Mouse (Mus musculus) cerebellum, adult 9-11 months (tissue): ENCODE data around the gene Gm21887.

Experiments used
- DNase-seq: peaks from one replicate; pipeline ENCODE4 v3.0.0; 2022

The Gm21887 gene

DNA sequence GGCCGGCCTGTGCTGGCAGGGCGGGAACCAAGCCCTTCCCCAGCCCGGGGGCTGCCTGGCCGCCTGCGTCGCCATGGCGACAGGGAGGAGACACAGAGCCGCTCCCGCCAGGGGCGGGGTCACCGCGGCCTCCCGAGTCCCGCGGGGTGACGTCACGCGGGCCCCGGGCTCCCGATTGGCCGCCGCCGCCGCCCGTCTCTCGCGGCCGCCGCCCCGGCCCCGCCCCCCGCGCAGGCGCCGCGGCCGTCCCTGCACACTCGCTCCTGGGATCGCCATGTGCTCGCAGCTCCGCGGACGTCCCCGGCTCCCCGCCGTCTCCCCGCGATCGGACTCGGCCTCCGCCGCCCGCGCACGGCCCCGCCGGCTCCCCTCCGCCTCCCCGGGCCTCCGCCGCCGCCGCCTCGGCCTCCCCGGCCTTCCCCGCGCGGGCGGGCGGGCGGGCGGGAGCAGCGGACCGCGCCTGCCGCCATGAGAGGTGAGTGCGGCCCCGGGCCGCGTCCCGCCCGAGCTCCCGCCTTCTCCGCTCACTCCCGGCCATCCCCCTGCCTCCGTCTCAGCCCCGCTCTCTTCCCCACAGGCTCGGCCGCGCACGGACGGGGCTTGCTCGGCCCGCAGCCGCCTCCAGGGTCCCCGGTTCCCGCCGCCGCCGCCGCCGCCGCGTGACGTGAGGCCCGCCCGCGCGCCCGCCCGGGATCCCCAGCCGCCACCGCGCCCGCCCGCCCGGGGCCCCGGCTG, at the start of gene Gm21887:
TSS of gene Gm21887 (plus strand) at position 644 of the 735 bp plus-strand sequence.
- DNase-seq: peak; percentile 98

DNA sequence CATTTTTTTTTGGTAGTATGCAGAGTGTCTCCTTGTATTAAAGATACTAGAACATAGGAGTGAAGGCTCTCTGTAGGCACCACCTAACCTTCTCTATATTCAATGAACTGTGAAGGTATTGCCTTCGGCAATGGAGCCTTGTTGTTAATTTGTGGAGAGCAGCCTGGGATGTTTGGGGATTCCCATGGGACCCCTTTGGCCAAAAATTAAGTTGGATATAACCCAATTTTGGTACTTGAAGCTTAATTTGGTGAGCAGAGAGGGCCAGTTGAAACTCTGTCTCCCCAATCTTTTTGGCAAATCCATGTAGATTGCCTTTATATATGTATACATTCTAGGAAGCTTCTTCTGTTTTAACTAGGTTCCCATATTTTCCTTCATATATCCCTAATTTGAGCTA, 40.1 kb upstream of the Gm21887 start:
- peak; percentile 61 for DNase-seq

DNA sequence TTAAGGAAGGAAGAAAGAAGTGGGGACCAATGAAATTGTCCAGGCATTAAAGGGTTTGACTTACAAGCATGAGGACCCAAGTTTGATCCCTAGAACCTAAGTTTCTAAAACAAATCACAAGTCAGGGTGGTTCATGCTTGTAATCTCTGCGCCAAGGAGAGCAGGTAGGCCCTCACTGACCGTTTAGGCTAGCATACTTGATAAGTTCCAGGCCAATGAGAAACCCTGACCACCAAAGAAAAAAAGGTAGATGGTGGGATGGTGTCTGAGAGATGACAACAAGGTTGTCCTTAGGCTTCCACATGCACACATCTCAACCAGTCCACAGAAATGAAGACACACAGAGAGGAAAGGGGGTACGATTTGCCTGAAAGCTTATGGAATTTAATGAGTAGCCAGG, 39.7 kb upstream of the Gm21887 start:
- DNase-seq: peak; percentile 23

DNA sequence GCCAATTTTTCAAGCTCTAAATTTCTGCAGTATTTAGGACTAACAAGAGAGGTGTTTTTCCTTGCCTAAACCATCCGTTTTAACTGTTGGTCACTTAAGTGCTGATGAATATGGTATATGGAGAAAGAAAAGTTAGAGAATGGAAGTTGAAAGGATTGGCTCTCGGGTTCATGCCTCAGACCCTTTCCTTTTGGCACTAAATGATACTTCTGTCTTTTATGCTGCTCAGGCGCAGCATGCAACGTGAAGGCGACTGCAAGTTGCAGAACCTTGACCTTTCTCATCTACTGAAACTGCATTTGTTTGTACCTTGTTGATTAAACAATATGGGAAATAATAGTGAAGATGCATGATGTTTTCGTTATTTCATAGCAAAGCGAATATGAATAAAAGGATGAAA, 38.9 kb upstream of the Gm21887 start:
- peak; percentile 7 for DNase-seq

DNA sequence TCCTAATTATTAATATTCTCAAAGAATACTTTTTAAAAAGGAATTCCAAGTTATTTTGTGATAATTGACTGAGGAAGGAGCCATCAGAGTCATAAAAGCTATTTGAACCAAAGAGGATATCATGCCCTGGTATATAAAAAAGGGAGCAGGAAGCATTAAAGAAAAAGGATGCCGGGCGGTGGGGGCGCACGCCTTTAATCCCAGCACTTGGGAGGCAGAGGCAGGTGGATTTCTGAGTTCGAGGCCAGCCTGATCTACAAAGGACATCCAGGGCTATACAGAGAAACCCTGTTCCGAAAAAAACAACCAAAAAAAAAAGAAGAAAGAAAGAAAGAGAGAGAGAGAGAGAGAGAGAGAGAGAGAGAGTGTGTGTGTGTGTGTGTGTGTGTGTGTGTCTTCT, 37.9 kb upstream of the Gm21887 start:
- peak; percentile 7 for DNase-seq

DNA sequence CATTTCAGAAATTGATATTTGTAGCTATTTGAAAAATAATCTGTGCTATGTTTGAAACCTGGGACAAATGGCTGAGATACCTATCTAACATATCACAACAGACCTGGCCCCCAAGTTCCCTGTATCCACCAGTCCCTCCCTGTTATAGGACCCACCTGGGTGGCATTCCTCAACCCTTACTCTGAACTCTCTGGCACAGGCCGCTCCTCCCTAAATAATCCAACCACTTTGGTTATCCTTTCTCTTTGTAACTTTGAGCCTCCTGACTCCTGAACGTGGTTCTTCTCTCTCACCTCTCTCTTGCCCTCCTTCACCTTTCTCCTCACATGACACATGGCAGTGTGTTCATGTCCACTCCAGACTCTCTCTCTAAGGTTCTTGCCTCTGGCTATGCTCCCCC, 37.3 kb upstream of the Gm21887 start:
- peak; percentile 6 for DNase-seq

DNA sequence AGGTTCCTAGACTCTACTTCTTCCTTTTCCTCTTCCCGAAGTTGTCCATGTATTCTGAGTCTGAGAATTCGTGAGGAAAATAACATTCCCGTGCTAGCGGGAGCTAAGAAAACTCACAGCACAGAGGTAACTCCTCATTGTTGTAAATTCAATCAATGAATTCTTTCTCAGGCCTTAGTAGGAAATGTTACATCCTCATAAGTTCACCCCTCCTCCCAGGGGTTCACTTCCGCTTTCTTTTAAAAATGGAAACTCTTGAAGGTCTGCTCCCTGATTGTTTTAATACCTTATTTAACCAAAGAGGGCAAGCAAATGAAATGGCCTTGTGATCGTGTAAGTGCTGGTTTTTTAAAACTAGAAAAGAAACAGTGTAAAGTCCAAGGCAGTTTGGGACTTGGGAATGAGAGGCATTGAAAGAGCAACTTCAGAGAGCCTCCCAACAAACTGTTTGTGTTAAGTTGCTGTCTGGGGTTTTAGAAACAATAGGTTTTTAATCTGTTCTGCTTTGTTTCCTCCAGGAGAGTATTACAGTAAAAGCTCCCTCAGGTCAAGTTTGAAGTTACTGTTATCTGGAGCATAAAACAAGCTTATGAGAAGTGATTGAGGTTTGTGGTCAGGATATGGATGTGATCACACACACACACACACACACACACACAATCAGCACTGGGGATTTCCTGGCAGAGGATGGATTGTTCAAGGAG, 36.5 kb upstream of the Gm21887 start:
- DNase-seq: peak; percentile 5

DNA sequence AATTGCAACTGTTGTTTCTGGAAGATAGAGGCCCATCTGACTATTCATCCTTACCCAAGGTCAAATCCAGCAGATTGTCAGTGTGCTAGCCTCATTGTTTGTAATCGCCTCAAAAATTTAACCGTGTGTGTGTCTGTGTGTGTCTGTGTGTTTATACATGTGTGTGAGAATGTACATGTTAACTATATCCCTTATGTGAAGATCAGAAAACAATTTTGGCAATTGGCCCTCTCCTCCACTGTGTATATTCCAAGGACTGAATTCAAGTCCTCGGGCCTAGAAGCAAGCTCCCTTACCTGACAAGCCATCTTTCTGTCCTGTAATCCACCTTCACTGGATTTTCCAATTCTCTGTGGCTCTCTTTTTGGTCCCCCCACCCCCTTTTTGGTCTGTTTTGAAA, 35.7 kb upstream of the Gm21887 start:
- peak; percentile 21 for DNase-seq

DNA sequence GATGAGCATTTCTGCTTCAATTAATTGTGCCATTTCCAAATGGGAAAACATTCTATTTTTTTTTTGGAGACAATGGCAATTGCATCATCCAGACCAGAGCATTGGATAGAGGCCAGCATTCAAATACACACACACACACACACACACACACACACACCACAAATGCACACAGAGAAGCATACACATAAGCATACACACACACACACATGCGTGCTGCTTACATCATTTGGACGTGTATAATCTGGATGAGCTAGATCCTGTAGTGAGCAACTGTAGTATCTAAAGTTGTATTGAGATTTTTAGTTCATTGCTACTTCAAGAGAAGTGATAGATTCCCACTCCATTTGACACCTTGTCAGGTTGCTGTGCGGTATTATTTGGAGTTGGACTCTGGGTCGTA, 35.0 kb upstream of the Gm21887 start:
- DNase-seq: peak; percentile 7

DNA sequence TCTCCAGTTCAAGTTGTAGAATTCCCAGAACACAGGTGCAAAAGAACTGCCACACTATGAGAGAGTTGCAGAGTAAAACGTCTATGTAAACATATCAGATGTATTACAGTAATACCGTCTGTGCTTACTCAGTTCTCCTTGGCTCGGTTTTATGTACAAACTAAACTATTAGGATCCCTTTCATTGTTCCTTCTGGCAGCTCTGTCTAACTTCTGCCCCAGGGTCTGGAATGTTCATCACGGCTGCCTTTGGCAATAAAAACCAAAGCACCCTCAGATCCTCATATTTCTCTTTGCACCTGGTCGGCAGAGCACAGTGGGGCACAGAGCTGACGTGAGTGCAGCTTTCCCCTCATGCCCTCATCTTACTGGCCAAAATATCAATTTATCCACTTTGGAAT, 34.5 kb upstream of the Gm21887 start:
- DNase-seq: peak; percentile 18

DNA sequence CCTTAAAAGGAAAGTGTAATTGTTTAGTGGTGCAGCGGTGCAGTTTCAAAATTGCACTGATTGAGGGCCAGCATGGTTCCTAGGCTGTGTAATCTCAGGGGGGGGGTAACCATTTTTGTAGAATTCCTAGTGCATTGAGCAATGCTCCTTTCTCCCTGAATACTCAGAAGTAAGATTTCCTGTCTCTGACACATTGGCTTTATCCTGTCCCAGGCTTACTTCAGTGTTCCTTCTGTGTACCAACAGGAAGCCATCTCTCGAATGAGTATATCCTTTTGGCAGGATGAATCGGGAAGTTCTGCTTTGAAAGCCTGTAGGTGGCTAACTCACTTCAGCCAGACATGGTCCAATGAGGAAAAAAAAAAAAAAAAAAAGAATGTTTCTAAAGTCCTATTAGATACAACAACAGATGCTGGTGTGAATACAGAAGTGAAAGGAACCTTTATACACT, 33.8 kb upstream of the Gm21887 start:
- DNase-seq: peak; percentile 10

DNA sequence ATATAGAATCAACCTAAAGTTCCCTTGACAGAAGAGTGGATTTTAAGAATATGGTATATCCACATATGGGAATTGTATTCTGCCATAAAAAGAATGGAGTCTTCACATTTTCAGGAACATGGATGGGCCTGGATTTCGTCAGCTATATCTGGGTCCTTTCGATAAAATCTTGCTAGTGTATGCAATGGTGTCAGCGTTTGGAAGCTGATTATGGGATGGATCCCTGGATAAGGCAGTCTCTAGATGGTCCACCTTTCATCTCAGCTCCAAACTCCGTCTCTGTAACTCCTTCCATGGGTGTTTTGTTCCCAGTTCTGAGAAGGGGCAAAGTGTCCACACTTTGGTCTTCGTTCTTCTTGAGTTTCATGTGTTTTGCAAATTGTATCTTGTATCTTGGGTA, 33.1 kb upstream of the Gm21887 start:
- peak; percentile 1 for DNase-seq

DNA sequence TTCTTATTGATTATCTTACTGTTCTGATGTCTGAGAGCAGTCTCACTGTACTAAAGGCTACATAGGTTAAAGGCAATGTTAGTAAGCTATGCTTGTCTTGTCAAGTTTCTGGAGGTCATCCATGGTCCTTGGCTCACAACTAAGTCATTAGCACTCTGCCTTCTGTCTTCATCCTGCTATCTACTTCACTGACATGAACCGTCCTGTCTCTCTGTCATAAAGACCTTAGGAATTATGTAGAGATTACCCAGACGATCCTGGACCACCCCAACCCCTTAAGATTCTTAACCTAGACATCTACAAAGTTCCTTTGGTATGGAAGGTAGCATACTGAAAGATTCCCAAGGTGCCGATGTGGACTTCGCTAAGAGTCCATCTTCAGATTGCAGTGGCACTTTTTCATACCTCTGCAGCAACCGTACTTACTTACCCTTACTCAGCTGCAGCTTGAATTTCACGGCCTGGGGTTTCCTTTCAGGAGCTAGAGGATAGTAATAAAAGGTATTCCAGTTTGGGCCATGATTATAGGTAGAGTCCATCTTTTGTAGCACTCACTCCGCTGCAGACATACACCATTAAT, 31.5 kb upstream of the Gm21887 start:
- peak; percentile 39 for DNase-seq

DNA sequence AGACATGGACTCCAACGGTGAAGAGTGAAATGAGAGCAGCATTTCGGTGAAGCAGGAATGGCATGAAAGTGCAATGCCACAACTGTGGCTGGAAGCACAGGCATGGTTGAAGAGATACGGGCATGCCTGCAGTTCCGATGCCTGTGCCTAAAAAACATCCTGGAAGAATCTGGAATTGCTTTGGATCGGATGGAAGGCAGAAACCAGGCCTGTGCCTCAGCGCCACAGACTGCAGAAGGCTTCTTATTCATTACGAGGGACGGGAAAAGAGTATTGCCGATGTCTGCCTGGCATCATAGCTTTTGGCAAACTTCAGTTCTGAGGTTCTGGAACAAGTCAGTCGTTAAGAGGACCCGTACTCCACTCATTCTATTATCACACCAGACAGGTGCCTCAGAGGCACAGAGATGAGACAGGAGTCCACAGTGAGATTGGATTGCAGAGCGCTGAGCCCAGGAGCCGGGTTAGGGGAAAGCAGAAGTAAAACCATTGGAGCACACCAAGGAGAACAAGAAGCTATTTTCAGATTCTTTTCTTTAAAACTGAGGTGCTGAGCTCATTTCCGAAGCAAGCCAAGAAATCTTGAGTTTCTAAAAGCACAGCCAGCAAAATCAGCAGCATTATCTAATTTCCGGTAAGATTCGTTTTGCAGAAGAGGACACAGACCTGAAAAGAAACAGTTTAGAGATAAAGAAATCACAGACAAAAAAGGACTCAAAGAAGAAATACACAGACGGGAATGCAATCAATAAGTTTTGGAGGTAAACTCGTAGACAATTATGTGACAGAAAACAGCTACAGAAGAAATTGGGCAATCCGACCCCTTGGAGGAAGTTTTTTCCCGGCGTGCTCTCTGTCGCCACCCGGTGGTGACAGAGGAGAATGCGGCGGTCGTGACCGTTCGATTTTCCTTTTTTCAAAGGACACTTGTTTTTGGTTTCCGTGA, 30.8 kb upstream of the Gm21887 start:
- DNase-seq: peak; percentile 67

DNA sequence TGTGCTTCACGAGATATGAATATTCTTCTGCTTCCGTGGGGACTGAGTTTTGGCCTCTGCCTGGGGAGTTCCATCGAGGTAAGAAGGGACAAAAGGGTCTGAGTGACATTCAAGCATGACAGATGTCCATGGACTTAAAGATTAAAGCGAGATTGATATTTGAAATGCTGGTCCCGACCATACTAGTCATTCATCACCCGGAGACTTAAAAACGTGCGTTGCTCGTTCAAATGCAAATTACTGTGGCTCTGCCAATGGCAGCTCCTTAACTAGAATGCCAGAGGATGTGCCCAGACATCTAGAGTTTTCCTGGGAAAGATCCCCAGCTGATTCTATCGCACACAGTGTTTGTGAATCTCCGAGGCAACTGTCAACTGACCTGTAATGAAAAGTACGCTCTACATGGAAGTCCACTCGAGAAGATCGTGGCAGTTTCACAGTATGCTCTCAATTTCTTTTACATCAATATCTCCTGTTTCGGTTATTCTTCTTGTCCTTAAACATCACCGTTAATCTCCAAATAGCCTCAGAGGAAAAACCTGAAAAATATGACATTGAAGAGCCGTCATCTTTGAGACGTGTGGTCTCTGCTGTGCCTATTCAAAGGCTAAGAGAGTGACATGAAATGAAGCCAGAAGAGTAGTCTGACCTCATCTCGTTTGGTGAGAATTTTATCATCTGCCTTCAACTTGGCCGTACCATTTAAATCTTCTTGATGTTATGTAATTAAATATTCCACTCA, 29.8 kb upstream of the Gm21887 start:
- DNase-seq: peak; percentile 57

DNA sequence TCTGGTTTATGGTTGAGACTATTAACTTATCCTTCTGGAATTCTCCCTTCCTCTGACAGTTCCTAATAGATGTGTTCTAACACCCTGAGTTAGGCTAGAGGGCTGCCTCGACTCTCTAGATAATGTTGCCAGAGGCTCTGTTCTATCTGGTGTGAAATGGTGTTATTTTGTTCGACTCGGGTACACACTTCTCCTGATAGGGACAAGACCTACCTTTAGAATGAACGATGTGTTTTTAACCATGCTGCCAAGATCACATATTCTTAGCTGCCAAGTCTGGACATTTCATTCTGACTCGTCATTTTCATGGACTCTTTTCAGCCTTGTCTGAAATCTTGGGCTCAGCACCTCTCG, 29.3 kb upstream of the Gm21887 start:
- DNase-seq: peak; percentile 33

DNA sequence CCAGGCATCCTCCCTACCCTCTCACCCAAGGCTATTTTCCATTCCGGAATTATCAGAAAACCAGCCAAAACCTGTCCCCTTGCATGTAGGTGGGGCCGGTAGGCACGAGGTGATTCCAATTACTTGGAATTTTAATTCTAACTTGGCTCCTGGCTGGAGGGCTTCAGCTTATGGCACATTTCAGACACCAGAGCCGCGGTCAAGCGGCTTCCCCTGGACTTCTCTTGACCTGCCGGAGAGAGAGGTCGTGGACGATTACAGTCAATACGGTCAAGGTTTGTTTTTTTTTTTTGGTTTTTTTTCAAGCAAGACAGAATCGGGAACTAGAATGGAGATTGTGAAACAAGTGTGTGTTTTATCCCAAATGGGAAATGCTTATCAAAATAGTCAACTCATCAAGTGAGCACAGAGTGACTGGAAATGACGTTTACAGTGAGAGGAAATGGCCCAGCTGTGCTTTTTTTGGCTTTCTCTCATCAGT, 28.6 kb upstream of the Gm21887 start:
- DNase-seq: peak; percentile 9

DNA sequence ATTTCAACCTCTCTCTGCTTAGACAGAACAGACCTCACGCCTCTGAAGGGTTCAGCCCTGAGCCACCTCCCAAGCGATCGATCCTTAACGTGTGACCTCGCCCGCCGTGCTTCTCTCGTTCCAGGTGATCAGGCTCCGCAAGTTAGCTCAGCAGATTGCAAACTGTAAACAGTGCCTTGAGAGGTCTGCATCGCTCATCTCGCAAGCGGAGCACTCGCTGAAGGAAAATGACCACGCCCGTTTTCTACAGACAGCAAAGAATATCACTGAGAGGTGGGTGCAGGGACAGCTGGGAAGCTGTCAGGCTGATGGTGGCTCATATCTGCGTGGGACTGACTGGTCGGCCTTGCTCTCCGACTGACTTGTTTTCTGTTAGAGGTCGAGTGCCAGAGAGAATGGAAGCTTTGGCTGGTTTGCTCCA, 27.7 kb upstream of the Gm21887 start:
- peak; percentile 52 for DNase-seq

DNA sequence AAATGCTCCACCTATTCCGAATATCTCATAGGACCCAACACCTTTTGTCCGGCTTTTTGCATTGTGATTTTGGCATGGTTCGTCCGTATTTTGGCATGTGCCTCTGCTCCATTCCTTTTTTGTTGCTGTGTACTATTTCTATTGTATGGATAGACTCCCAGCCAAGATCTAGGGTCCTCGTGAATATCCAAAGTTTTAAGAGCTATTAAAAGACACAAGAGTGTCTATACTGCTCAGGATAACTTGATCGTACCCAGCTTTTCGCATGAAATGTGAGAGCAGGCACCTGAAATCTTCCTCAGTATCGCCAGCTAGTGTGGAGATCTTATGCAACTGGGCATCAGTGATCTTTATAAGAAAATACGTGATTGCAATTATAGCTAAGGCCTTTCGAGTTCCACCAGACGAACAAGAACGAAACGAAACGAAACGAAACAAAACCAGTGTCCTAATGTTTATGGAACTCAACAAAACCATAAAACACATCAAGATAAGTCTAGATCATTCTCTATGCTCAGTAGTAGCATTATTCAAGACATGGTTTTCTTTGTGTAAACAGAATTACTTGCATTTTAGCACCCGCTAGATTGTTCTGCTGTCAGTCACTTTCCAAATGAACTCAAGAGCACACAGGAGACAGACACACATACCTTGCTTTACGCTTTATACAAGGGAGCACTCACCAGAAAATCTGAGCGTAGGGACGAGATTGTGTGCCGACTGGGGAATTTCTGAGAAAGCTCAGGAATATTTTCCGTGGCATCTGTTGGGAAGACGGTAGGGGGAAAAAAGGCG, 26.7 kb upstream of the Gm21887 start:
- peak; percentile 23 for DNase-seq

DNA sequence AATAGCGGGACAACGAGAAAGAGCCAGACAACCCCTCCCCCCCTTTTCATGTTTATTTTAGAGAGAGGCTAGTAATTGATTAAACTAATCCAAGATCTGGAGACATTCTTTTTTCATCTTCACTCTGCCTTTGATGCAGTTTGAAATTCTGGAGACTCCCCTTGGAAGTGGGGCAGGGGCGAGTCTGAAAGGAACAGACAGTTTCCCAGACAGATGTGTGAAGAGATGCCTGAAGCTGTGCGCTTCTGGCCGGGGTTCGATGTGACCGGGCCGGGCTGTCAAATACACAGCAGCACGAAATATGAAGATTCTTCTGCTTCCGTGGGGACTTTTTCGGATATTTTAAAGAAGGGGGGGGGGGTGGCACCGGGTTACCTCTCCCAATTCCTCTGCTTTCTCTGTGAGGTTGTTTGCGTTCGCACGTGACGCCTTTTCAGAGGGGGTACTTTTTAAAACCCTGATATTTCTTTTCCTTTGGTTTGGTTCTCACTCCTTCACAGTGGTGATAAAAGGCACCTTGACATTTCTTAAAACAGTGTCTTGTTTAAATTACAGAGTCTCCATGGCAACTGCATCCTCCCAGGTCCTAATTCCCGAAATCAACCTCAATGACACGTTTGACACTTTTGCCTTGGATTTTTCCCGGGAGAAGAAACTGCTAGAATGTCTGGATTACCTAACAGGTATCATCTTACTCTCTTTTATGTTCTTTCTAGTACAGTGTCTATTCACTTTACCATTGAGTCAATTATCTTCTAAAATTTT, 25.9 kb upstream of the Gm21887 start:
- DNase-seq: peak; percentile 33
